Mouse (Mus musculus) lung, postnatal 14 days (tissue): ENCODE measurements around the gene Kif20b.

Experiments used
- DNase-seq: peaks from one replicate; pipeline ENCODE4 v3.0.0; 2021

Kif20b gene

DNA sequence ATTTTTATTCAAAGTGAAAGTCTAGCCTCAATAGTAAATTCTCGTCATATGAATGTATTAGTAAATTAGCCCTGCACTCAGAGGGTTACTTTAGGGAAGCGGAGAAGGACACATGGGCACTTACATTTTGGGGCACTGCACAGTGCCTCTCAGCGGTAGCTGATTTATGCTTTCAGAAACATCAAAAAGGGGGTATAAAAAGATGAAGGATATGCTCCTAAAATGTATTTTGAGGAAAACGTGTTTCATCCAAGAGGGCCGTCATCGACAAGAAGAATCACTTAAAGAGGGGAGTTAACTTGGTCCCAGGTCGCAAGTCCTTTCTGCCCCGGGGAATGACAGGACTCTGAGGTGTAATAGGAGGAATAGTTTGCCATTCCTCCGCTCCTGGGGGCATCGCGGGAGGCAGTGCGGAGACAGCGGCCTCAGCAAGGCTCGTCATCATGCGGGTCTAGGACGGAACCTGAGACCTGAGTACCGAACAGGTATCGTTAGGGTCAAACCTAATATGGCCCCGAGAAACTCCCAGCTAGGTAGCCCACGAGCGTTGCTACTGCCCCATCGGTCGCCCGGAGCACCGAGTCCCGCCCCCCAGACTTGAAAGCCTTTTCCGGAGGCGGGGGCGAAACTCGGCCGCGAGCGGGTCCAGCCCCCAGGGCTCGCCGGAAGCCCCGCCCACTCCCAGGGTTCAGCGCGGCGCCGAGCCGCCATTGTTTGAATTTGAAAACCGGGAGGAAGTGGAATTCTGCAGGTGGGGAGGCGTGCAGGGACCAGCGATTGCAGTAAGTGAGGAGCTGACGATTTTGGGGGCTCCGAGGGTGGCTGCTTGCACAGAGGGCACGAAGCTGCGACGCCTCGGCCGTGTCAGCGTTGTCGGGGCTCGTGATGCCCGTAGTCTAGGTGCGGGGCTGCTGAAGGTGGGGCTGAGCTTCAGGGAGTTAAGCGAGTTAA is at the start of gene Kif20b:
TSS of gene Kif20b (plus strand) at position 710 of the 951 bp plus-strand sequence.
- DNase-seq, result peak; percentile 91

DNA sequence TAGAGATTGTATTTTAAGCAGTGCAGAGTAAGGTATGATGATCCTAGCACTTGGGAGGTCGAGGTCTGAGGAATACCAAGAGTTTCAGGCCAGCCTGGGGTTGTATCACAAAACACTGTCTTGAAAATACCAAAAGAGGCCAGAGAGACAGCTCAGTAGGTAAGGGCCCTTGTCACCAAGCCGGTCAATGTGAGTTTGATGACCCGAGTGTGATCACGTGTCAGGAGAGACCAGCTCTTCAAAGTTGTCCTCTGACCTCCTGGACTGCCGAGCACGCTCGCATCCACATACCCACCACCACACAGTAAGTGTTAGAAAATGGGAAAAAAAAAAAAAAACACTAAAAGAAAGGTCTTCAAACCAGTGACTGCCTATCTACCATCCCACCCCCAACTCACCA is 45.5 kb upstream of the Kif20b start:
- DNase-seq, result no peak

DNA sequence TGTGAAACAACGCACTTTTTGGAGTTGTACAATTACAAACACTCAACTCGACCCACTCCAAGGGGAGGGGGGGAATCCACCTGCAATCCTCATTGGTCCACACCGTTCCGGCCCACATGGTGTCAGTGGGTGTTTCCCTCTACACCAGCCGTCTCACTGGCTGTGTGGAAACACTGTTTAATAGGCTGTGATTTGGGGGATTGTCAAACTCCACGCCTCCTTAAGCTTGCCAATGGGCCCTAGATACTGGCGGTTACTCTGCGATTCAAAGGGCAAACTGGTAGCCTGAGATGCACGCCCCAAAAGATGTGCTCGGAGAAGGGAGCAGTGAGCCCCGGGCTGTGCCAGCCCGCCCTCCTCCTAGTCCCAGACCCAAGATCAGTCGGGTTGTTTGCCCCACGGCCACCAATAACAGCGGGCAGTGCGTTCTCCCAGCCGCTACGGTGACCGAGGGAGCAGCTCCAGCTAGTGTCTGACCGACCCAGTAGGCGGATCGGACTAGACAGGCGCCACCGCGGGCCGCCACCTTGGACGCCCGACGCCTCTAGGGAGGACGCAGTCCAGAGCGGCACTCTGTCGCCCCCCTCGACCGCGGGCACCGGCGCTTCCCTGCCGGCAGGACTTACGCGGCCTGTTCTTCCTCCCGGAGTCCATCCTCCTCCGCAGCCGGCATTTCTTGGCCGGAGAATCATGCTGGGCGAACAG is 44.1 kb upstream of the Kif20b start:
- DNase-seq, result peak; percentile 86

DNA sequence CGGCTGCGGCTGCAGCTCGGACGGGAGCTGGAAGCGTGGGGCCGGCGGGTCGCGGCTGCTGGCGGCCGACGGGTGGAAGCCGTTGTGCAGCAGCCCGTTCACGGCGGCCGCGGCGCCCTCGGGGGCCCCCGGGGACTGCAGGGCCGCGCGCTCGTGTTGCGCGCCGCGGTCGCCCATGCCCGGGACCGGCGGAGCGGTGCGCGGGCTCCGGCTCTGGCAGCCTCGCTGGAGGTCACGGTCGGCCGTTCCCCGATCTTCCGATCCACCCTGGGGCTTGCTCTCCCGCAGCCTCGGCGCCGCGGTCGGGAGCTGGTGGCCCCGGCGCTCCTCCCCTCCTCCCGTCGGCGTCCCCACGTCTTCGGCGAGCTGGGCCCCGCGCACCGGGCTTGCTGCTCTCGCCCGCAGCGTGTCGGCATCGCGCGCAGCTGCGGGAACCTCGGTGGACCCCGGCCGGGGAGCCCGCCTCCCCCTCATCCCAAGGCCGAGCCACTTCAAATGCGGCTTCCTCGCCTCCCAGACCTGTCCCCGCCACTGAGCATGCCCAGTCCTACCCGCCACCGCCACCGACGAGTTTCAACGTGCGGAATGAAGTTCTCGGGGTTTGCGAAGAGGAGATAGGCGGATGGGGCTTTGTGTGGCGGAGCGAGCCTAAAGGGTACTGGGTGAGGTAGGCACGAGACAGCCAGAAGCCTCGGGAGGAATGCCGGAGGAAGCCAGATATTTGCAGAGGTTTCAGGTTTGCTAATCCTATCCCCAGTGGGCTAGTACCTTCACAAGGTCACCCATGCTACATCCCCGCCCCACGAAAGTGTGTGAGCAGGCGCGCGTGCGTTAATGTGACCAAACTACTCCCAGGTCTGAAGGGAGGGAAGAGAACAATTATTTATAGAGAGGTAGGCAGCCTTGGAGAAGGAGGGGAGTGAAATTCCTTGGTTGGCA is 43.3 kb upstream of the Kif20b start, which contains the start of gene Pank1:
TSS of gene Pank1 (minus strand) at position 853 of the 939 bp plus-strand sequence.
- DNase-seq, result peak; percentile 67

DNA sequence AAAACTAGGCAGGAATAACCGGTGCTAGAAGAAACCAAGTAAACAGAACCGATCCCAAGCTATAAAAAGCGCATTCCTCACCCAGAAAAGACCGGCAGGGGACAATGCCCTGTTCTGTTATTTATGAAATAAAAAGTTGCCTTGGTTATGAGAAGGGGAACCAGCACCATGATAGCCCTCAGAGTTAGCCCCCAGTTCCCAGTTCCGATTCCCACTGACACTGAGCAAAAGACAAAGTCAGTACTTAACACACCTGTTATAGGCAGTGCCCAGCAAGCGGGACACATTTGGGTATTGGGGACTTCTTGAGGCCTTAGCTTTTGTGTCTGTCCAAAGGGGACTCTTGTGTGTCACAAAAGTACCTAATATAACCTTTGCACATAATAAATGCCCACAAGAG is 42.5 kb upstream of the Kif20b start:
- DNase-seq, result no peak

DNA sequence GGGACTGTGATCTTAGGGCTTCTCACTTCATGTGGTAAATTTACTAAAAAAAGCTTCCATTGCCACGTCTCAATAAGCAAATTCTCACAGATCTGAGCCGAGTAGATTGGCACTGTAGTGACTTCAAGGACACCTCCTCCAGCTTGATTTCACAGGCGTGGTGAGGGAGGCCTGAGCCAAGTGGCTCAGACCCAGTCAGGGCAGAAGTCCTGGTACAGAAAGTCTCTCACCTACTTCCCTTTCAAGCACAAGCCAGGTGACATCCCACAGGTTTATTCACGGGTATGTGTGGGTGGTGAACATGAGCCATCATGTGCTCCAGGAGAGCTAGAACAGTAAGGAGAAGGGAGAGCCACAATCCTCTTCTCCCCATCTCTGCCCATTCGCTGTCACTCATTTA is 41.0 kb upstream of the Kif20b start:
- DNase-seq, result no peak

DNA sequence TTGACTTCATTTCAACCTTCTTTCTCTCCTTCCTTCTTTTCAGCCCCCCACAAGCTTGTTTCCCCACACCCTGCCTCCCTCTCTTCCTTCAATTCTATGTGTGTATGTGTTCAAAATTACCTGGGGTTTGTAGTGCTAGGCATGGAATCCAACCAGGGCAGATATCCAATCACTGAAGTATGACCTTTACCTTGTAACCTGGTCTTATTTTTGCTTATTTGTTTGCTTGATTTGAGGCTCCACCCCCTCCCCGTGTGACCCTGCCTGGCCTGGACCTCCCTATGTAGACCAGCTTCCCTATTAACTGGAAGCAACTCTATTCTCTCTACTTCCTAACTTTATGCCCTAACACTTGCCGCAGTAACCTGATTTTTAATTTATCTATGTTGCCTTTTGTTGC is 39.7 kb upstream of the Kif20b start:
- no peak for DNase-seq

DNA sequence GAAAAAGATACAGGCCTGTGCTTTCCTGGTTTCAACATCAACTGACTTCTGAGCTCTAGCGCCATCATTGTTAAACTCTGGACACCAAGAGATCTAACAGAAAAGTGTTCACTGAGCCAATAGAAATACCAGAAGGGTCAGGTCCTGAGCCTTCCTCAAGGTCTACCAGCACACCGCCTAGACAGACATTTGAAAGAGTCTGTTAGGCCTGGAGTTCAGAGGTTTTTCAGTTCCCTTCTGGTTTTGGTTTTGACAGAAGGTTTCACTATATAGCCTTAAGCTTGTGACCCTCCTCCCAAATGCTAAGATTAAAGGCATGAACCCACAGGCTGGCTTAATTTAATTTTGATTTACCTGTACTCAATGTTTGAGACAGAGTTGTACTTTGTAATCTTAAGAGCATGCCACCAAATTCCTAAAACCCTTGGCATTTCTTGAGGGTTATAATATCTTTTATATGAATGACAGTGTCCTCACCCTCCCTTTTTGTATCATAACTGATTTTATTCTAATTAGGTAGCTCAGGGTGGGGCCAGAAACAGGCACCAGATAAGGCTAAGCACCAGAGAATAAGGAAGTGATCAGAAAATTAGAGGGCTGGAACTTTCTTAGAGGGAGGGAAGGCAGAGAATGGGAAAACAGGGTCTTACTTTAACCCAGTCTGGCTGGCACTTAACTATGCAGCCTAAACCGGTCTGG is 38.5 kb upstream of the Kif20b start:
- DNase-seq, result no peak

DNA sequence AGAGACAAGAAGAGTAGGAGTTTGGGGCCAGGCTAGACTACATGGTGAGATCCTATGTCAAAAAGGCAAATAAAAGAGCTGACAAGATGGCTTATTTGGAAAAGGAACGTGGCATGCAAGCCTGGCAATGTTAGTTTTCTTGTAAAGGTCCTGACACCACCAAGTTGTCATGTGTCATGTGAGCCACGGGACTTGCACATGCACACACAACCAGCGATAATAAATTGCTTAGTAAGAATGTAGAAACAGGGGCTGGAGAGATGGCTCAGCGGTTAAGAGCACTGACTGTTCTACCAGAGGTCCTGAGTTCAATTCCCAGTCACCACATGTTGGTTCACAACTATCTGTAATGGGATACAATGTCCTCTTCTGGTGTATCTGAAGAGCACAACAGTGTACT is 35.8 kb upstream of the Kif20b start:
- no peak for DNase-seq

DNA sequence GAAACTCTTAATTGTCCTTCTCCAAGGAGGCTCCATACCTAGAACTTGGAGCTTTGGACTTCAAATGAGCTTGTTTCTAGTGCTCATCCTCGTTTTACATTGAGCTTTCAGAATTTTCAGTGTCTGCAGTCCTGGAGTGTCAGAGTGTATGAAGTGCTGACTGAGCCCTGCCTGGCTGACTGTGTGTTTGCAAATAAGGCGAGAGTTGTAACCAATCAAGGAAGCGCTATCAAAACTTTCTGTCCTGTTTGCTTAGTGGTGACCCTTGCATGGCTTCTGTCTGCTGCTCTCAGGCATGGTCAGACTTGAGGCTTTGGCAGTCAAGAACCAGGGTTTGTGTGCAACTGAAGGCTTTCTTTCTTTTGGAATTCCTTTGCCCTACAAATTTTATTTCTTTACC is 31.2 kb upstream of the Kif20b start:
- peak; percentile 4 for DNase-seq

DNA sequence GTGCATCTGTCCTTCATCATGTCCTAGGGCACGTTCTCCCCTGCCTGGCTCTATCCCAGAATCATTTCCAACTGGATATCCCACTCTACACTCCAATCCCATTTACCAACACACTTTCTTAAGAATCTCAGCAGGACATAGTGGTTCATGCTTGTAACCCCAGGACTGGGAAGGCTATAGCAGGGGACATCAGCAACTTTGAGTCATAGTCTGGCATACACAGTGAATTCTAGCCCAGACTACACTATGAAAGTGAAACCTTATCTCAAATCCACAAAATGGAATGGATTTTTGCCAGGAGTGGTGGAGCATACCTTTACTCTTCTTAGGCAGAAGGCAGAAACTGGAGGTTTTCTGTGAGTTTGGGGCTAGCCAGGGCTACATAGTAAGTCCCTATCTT is 30.6 kb upstream of the Kif20b start:
- DNase-seq, result no peak

DNA sequence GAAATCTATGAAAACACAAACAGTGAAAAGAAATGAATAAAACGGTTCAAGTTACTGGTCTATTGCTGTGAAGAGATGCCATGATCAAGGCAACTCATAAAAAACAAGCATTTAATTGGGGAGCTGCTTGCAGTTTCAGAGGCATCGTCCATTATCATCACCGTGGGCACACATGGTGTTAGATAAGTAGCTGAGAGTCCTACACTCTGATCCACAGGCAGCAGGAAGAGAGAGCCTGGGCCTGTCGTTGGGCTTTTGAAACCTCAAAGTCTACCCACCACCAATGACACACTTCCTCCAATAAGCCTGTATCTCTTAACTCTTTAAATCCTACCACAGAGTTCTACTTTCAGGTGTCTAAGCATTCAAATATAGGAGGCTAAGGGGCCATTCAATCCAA is 27.1 kb upstream of the Kif20b start:
- DNase-seq, result no peak

DNA sequence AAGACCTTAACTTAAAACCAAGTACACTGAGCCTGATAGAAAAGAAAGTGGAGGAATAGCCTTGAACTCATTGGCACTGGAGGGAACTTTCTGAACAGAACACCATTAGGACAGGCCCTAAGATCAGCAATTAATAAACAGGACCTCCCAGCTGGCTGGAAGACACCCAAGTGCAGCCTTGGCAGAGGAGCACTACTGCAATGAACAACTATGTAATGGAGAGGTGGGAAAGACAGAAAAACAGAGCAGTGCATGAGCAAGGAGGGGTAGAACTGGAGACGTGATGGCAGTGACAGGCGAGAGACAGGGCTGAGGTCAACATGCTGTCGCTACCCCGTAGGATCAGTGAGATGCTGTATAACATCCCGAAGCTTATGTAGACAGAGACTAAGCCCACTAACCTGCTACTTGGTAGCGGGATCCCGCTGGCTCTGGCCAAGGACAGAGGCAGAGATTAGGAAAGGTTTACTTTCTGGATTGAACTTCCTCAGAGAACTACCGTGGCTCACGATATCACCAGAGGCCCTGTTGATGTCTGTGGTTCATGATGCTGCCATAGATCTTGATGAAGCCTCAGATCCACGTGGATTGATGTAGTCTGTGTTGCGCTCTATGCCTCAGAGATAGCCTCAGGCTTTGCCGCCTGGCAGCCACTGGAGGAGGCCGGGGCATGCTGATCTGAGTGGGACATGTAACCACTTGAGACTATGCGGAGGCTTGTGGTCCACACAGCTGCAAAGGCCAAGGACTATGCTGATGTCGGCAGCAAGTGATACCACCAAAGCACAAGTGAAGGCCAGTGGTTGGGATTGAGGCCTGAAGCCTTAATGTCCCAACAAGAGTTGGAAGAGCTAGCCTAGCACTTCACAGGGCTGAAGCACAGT is 24.8 kb upstream of the Kif20b start:
- peak; percentile 44 for DNase-seq

DNA sequence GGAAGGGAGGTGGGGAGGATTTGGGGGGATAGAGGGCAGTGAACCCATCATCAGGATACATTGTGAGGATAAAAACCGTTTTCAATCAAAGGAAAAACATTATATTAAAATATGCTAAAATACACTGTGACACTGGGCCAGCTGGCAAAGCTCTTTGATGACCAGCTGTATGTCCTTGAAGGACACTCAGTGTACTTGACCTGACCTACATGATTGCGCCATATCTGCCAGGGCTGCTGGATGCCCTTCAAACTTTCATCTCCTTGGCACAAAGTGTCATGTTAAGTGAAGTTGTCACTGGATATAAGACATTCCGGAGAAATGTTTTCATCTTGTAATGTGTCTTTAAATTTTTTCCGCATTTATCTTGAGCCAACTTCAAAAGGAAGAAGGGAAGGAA is 23.2 kb upstream of the Kif20b start:
- DNase-seq, result peak; percentile 62

DNA sequence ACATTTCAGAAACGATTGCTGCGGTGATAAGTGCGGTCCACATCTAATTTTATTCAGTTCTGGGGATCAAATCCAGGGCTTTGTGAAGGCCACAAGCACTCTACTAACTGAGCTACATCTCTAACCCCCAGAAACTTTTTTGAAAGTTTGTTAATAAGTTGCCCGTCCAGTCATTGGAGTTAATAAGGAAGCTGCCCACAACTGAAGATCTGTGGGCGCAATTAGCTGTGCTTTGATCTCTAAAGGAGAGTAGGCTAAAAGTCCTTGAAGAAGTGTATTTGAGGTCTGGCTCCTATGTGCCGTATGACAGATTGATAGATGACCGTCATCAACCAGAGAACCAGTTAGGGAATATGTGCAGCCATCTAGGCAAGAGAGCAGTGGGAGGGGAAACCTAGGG is 20.9 kb upstream of the Kif20b start:
- no peak for DNase-seq

DNA sequence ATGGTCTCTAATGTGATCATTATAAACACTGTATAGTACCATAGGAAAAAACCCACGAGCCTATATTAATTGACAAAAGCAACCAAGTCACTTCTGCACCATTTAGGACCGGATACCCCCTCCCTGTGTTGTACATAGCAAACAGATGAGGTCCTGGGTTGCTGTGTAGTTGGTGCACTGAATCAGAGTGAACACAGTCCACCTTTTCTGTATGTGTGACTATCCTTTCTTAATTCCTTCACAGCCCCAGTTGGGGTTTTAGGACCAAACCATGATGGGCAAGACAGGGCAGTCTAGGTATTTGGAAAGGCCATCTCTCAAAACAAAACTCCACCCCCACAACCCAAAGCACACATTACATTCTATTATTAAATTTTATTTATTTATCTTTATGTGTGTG is 20.4 kb upstream of the Kif20b start:
- no peak for DNase-seq

DNA sequence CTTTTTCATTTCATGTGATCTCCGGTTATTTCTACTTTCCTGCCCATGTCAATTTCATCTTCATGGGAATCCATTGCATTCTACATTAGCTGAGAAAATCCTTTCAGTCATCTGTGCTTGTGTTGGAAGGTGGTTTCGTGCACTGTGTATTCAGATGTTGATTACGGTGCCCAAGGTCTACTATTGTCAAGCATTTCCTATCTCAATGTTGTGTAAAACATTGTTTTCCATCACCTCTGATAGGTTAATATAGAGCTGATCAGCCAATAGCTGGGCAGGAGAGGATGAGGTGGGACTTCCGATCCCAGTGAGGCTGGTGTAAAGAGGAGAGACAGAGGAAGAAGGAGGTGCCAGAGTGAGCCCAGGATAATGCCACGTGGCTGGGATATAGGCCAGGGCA is 18.1 kb upstream of the Kif20b start:
- DNase-seq, result no peak

DNA sequence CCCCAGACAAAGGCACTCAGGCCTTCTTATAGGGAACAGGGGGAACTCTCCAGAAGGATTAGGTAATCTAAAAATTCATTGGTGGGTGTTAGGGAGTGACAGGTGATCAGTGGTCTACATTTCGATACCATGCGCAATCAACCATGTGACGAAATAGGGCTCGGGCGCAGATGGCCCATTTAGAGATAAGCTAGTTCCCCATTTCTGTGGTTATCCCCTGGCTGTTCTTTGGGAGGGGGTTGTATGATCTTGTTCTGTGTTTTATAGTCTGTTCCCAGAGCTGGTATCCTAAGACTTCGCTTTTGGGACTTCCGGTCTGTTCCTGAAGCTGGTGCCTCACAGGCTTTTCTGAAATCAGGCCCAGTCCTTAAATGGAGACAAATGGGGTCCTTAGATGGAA is 16.7 kb upstream of the Kif20b start:
- DNase-seq, result no peak

DNA sequence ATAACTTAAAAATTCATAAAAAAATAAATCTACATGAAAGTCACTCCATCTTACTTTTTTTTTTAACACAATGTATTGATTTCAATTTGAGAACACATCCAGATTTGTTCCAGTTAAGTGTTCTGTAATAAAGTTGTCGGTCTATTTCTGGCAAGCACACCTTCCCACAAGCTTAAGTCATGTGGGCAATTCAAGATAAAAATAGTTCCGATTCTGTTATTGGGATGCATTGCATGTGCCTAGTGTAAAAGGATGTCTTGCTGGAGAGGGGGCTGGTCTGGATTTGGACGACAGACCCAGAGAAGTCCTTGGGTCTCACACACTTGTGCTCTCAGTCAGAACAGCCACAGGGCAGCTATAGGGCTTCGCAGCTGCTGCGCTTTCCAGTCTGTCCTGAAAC is 15.4 kb upstream of the Kif20b start:
- no peak for DNase-seq

DNA sequence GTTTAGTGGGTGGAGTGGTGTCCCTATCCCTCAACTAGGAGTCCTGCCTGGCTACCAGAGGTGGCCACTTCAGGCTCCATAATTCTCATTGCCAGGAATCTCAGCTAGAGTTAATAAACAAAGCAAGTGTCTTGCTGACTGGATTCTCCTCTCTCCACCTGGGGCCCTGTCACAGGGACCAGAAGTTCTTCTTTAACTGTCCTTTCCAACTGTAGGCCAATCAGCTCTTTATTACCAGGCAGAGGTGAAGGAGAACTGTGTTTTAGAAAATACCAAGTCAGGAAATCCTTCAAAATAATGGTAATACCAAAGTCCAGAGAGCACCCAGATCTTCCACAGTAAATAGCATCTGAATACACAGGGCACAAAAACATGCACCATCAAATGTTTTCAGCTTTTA is 9.8 kb upstream of the Kif20b start:
- DNase-seq, result no peak

DNA sequence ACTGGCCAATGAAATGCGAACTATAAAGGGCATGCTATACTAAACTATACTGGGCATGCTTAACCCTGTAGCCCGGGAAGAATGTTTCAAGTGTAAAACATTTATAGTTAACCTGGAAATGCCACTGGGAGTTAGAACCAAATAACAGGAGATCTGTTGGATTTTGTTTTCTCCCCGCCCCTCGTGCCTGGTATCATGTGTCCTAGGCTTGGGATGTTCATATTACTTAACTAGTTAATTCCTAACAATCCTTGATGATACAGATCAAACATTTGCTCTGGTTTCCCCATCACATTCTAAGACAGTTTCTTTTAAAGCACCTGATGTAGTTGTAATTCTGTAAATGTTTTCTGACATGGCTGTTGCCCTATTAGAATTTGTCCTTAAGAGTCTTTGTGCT is 2.1 kb upstream of the Kif20b start:
- no peak for DNase-seq
